8 mouse cellular contexts compared by ENCODE assay signal in the genomic region with DNA sequence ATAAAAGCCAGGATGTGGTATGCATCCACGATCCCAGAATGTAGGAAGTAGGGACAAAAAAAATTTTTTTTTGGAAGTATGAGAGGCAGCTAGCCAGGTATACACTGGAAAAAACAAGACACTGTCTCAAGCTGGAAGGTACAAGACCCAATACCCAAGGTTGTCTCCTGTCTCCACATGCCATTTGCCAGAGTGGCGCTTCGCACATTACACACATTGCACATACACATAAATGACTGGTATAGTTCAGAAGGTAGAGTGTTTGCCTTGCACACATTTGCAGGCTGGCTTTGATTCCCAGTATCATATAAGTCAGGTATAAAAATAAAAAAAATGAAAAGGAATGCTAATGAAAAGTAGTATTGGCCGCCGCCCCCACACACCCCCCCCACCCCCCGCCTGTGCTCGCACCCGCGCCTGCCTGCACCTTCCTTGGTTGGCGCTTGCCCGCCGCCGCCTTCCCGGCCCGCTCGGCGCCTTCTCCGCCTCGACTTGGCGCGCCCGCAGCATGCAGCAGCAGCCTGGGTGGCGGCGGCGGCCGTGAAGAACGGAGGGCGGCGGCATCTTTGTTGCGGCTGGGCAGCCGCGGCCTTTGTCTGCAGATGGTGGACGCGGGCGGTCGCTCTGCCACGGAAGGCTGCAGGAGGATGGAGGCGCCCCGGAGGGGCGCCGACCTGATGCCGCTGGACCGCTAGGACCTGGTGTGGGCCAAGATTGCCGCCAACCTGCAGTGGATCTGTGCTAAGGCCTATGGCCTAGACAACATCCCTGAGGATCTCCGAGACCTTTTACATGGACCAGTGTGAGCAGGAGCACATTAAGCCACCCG.
DNase-seq lines count a peak whose midpoint lies in the region; ATAC-seq lines count a peak whose summit lies in the region.

No protein-coding gene starts in this region.

- peaks cover 9% of the 10 kb centered on the region; the same call in 1 of the 2 replicates for H3K36me3 ChIP-seq in hindbrain, embryonic 12.5 days
- no peaks in the 10 kb centered on the region for H3K36me3 ChIP-seq in midbrain, embryonic 16.5 days (ENCODE audit: control insufficient read depth, insufficient read depth, low read length)

- peak overlapping the region; percentile 69 for H3K9ac ChIP-seq in hindbrain, embryonic 12.5 days
- peak overlapping the region; percentile 73 for H3K9ac ChIP-seq in midbrain, embryonic 16.5 days (ENCODE audit: low read depth, low read length)

- peak overlapping the region; percentile 66 for H3K4me2 ChIP-seq in hindbrain, embryonic 12.5 days (replicated peaks)
- H3K4me2 ChIP-seq in midbrain, embryonic 16.5 days (ENCODE audit: low read length) = peak overlapping the region; percentile 70

- 0 out of 2 replicates have a peak, but pooled peaks cover 8% of the 10 kb centered on the region for H3K9me3 ChIP-seq in hindbrain, embryonic 12.5 days (replicated peaks)
- peaks cover 2% of the 10 kb centered on the region; the same call in 1 of the 2 replicates for H3K9me3 ChIP-seq in midbrain, embryonic 16.5 days (replicated peaks; ENCODE audit: control insufficient read depth, low read length, poor library complexity, severe bottlenecking)

- H3K27ac ChIP-seq in hindbrain, embryonic 12.5 days = peak overlapping the region; percentile 66; the same call in 1 of the 2 replicates
- peak overlapping the region; percentile 31; the same call in 1 of the 2 replicates for H3K27ac ChIP-seq in midbrain, embryonic 16.5 days (ENCODE audit: low read length)

- H3K27me3 ChIP-seq in hindbrain, embryonic 12.5 days = 0 out of 2 replicates have a peak, but pooled peaks cover 2% of the 10 kb centered on the region
- no peaks in the 10 kb centered on the region for H3K27me3 ChIP-seq in midbrain, embryonic 16.5 days (ENCODE audit: control insufficient read depth, insufficient read depth, low read depth, low read length)

- 15% methylated on average over 40 of the region's 46 CpGs for WGBS in hindbrain, embryonic 12.5 days
- 14% methylated on average over 37 of the region's 46 CpGs for WGBS in midbrain, embryonic 16.5 days

- peaks cover 8% of the 10 kb centered on the region for H3K4me1 ChIP-seq in hindbrain, embryonic 12.5 days
- H3K4me1 ChIP-seq in midbrain, embryonic 16.5 days (ENCODE audit: control insufficient read depth, insufficient read depth, low read length) = peaks cover 11% of the 10 kb centered on the region

- ATAC-seq in hindbrain, embryonic 12.5 days (ENCODE audit: low FRiP score) = peak; percentile 82
- peak; percentile 79 for ATAC-seq in midbrain, embryonic 16.5 days

- peak; percentile 43 for DNase-seq in adrenal gland, postnatal 14 days
- no peak for DNase-seq in adrenal gland, adult 18-20 months (ENCODE audit: low spot score in 2 of 2)
- DNase-seq in right cerebral cortex, adult 18-20 months = peak; percentile 34
- no peak for DNase-seq in right cerebral cortex, adult 2 months (ENCODE audit: low spot score in 2 of 2)
- DNase-seq in gastrocnemius, adult 18-20 months (ENCODE audit: low spot score) = no peak
- DNase-seq in spleen, postnatal 36 days (ENCODE audit: low spot score in 2 of 2) = no peak

- peak overlapping the region; percentile 33 for H3K4me3 ChIP-seq in hindbrain, embryonic 12.5 days
- peak overlapping the region; percentile 34 for H3K4me3 ChIP-seq in midbrain, embryonic 16.5 days (ENCODE audit: low read depth, low read length)

Comparison
In these comparisons a context has a peak if more than half of its experiments do, and no peak if none do; other contexts are left out.
1. DNase-seq: peak in adrenal gland, postnatal 14 days (single experiment) and right cerebral cortex, adult 18-20 months (single experiment); none in adrenal gland, adult 18-20 months (0 of 2), right cerebral cortex, adult 2 months (0 of 2), gastrocnemius, adult 18-20 months (single experiment) and spleen, postnatal 36 days (0 of 2).